Mouse (Mus musculus) neural tube, embryonic 12.5 days (tissue): Measurements from ENCODE around the gene Gm5431. TPM values are rescaled to one million over a fixed set of nuclear protein-coding genes. Genes with fewer than 3 reads are reported as not detected.
"Not testable (repeated sequence)": the region's sequence is repeated elsewhere in the genome, so short reads cannot be mapped to it uniquely, and the experiment has no call there.

Experiments
- ATAC-seq: fragments of 200-750 bp; cut with Nextera tagmentation; 2 replicates; pipeline ENCODE4 v1.8.0; 2017; ENCODE audit warnings: low read depth, mild to moderate bottlenecking, moderate TSS enrichment, moderate library complexity; ENCODE audit not compliant: low FRiP score
- H3K27ac ChIP-seq: fragments of 300-500 bp; sonication (generic); 2 replicates; pipeline ENCODE4 v1.5.1; 2016
- H3K27me3 ChIP-seq: fragments of 300-500 bp; sonication (generic); replicated peaks from 2 replicates; pipeline ENCODE4 v1.6.1; 2016; ENCODE audit warnings: mild to moderate bottlenecking
- H3K36me3 ChIP-seq: fragments of 300-500 bp; sonication (generic); 2 replicates; pipeline ENCODE4 v1.6.1; 2016; ENCODE audit warnings: mild to moderate bottlenecking
- H3K4me1 ChIP-seq: fragments of 300-500 bp; sonication (generic); 2 replicates; pipeline ENCODE4 v1.6.1; 2016
- H3K4me2 ChIP-seq: fragments of 300-500 bp; sonication (generic); replicated peaks from 2 replicates; pipeline ENCODE4 v1.6.1; 2016; ENCODE audit warnings: mild to moderate bottlenecking
- H3K4me3 ChIP-seq: fragments of 300-500 bp; sonication (generic); 2 replicates; pipeline ENCODE4 v1.5.1; 2016
- H3K9ac ChIP-seq: fragments of 300-500 bp; sonication (generic); 2 replicates; pipeline ENCODE4 v1.6.1; 2016; ENCODE audit warnings: mild to moderate bottlenecking
- H3K9me3 ChIP-seq: fragments of 300-500 bp; sonication (generic); 2 replicates; pipeline ENCODE4 v1.6.1; 2016; ENCODE audit warnings: mild to moderate bottlenecking
- WGBS: fragments of 180-500 bp; shearing (Covaris S2); methylation state at CpG from one replicate; pipeline ENCODE4 v1.1.7; 2016; 5-methylcytosine and 5-hydroxymethylcytosine counted together
- polyA plus RNA-seq: library from polyadenylated mRNA; unstranded; fragments of >200 nt; fragmentation: Nextera tagmentation; extraction: Ambion mirVana; gene quantifications from 2 replicates; pipeline ENCODE4 v1.2.1, GENCODE M21; 2016

Gene Gm5431
- polyA plus RNA-seq, 1 experiment from 2014 or later, result 0.16 TPM

- not testable (repeated sequence) for H3K27ac ChIP-seq, H3K9me3 ChIP-seq, H3K4me3 ChIP-seq, H3K4me1 ChIP-seq, H3K4me2 ChIP-seq, H3K36me3 ChIP-seq, ATAC-seq, H3K9ac ChIP-seq
- peaks cover 11% of the 10 kb centered on the region; the same call in 1 of the 2 replicates for H3K27me3 ChIP-seq
- 82% methylated on average over 2 of the region's 2 CpGs for WGBS
These were observed 55.7 kb downstream of the Gm5431 start for GRCm38 (mm10) chr11:48846362-48846761.

GRCm38 (mm10) chr11:48845244-48845815 is 56.7 kb downstream of the Gm5431 start:
- ATAC-seq, result no peak
- Histone ChIP-seq H3K4me3 (no peak overlapping the region), H3K4me1 (no peaks in the 10 kb centered on the region; the same call in 1 of the 2 replicates), H3K4me2 (no peak overlapping the region), H3K9ac (no peak overlapping the region), H3K27ac (no peak overlapping the region), H3K27me3 (peaks cover 11% of the 10 kb centered on the region; the same call in 1 of the 2 replicates), H3K9me3 (no peaks in the 10 kb centered on the region), H3K36me3 (no peaks in the 10 kb centered on the region)
- 37% methylated on average over 13 of the region's 13 CpGs for WGBS

DNA sequence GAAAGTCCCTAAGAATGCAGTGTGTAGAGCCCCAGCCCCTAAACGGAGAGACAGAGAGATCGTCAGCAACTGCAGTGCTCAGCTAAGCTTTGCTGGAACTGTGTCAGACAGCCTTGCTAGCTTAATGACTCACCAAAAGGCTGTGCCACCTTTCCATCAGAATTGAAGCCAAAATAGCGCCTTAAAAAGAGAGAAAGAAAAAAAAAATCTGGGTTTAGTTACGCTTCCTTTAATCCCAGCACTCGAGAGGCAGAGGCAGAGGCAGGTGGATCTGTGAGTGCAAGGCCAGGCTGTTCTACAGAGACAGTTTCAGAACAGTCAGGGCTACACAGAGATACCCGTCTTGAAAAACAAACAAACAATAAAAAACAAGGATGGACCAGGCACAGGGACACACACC is 57.7 kb downstream of the Gm5431 start:
- Histone ChIP-seq H3K9ac (no peak overlapping the region), H3K27ac (no peak overlapping the region), H3K4me3 (no peak overlapping the region), H3K4me1 (no peaks in the 10 kb centered on the region; the same call in 1 of the 2 replicates), H3K36me3 (no peaks in the 10 kb centered on the region), H3K27me3 (peaks cover 8% of the 10 kb centered on the region; the same call in 1 of the 2 replicates), H3K4me2 (no peak overlapping the region), H3K9me3 (no peaks in the 10 kb centered on the region)
- 63% methylated on average over 6 of the region's 6 CpGs for WGBS
- no peak for ATAC-seq

GRCm38 (mm10) chr11:48843202-48843601 is 58.8 kb downstream of the Gm5431 start:
- 86% methylated on average over 11 of the region's 11 CpGs for WGBS
- H3K9me3 ChIP-seq, result no peaks in the 10 kb centered on the region
- H3K4me1 ChIP-seq, result peaks cover 7% of the 10 kb centered on the region
- no peak overlapping the region for H3K27ac ChIP-seq
- no peak overlapping the region for H3K4me2 ChIP-seq
- no peak for ATAC-seq
- H3K4me3 ChIP-seq, result no peak overlapping the region
- no peaks in the 10 kb centered on the region for H3K36me3 ChIP-seq
- H3K27me3 ChIP-seq, result peaks cover 4% of the 10 kb centered on the region; the same call in 1 of the 2 replicates
- no peak overlapping the region for H3K9ac ChIP-seq

DNA sequence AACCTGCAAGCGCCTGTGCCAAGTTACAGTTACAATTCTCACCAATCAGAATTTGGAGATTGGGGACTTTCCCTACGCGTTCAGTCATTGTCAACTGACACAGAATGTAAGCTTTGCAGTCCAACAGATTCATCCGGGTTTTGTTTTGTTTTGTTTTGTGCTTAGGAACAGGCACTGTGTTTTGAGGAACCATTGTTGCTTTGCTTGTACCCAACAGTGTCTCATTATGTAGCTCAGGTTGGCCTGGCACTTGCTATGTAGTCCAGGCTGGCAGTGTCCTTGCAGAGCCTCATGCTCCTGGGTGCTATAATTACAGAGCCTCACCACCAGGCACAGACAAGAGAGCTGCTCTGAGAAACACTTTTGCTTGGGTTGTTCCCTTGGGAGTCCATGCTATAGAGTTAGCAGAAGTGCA is 59.6 kb downstream of the Gm5431 start:
- H3K9ac ChIP-seq, result no peak overlapping the region
- WGBS, result 85% methylated on average over 4 of the region's 4 CpGs
- H3K4me3 ChIP-seq, result no peak overlapping the region
- H3K36me3 ChIP-seq, result no peaks in the 10 kb centered on the region
- no peak for ATAC-seq
- peaks cover 8% of the 10 kb centered on the region for H3K4me1 ChIP-seq
- no peaks in the 10 kb centered on the region for H3K9me3 ChIP-seq
- H3K27ac ChIP-seq, result no peak overlapping the region
- no peak overlapping the region for H3K4me2 ChIP-seq
- peaks cover 4% of the 10 kb centered on the region; the same call in 1 of the 2 replicates for H3K27me3 ChIP-seq

- Histone ChIP-seq H3K4me2 (no peak overlapping the region), H3K9ac (no peak overlapping the region), H3K4me1 (peaks cover 11% of the 10 kb centered on the region), H3K27ac (no peak overlapping the region), H3K27me3 (peaks cover 10% of the 10 kb centered on the region), H3K9me3 (no peaks in the 10 kb centered on the region), H3K4me3 (no peak overlapping the region), H3K36me3 (no peaks in the 10 kb centered on the region)
- ATAC-seq, result no peak
- 88% methylated on average over 5 of the region's 5 CpGs for WGBS
These were observed 60.8 kb downstream of the Gm5431 start for GRCm38 (mm10) chr11:48841213-48841612.

DNA sequence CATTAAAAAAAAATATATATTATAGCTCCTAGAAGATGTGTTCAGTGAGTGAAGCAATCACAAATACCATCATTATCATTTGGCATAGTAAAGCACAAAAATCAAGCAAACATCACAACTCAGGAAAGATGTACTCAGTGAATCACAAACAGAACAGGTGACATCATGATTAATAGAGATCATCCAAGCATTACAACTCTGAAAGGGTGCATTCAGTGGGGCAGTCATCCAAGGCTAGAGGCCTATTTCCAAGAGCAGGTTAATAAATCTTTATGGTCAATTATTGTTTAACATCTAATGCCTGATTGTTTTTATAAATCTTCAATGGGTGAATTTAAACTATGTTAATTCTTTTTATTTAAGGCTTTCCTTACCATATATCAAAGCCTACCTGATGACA is 61.2 kb downstream of the Gm5431 start:
- no peak overlapping the region for H3K9ac ChIP-seq
- H3K4me2 ChIP-seq, result no peak overlapping the region
- ATAC-seq, result no peak
- H3K4me1 ChIP-seq, result peaks cover 11% of the 10 kb centered on the region
- H3K4me3 ChIP-seq, result no peak overlapping the region
- no peaks in the 10 kb centered on the region for H3K9me3 ChIP-seq
- H3K27ac ChIP-seq, result no peak overlapping the region
- H3K27me3 ChIP-seq, result peaks cover 12% of the 10 kb centered on the region
- H3K36me3 ChIP-seq, result no peaks in the 10 kb centered on the region

DNA sequence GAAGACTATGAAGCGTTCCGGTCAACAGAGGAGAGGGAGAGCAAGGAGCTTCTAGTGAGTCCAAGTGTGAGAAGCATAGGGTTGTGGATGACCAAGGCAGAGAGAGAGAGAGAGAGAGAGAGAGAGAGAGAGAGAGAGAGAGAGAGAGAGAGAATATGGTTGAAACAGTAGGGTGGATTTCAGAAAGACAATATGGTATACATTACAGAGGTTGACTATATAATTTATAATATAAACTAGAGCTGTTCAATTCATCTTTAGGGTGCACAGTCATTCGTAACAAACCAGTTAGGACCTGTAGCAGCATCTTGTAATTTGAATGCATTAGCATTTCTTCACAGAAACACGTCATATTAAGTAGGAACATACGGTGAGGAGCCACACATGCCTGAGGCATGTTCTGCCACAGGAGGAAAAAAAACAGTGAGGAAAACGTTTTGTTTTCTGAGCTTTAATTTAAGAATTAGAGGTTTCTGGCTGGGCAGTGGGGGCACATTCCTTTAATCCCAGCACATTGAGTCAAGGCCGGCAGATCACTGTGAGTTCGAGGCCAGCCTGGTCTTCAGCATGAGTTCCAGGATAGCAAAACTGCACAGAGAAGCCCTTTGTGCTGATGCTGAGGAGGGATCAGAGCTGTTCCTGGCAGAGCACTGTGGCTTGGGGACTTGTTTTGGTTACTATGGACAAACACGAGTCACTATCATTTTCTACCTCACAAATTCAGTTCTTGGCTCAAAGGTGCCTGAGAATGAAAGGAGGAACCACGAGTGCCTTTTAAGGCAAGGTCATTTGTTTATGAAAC is 62.9 kb downstream of the Gm5431 start:
- whole genome bisulfite sequencing, result 74% methylated on average over 10 of the region's 10 CpGs
- no peaks in the 10 kb centered on the region for H3K36me3 ChIP-seq
- no peak overlapping the region for H3K27ac ChIP-seq
- H3K4me3 ChIP-seq, result no peak overlapping the region; the same call in 1 of the 2 replicates
- no peaks in the 10 kb centered on the region for H3K9me3 ChIP-seq
- peak overlapping the region; percentile 69 for H3K4me2 ChIP-seq
- H3K27me3 ChIP-seq, result peaks cover 12% of the 10 kb centered on the region
- no peak for ATAC-seq
- H3K4me1 ChIP-seq, result peaks cover 11% of the 10 kb centered on the region; the same call in 1 of the 2 replicates
- H3K9ac ChIP-seq, result no peak overlapping the region

GRCm38 (mm10) chr11:48838181-48838797 is 63.7 kb downstream of the Gm5431 start:
- WGBS, result 3% methylated on average over 16 of the region's 16 CpGs
- peak overlapping the region; percentile 70 for H3K9ac ChIP-seq
- ATAC-seq, result peak; percentile 39; the same call in 1 of the 2 replicates

More at GRCm38 (mm10) chr11:48838181-48838797, 63.7 kb downstream of the Gm5431 start:
- no peaks in the 10 kb centered on the region for H3K36me3 ChIP-seq
- peak overlapping the region; percentile 87 for H3K4me3 ChIP-seq
- H3K4me2 ChIP-seq, result peak overlapping the region; percentile 69
- no peaks in the 10 kb centered on the region for H3K9me3 ChIP-seq
- peaks cover 12% of the 10 kb centered on the region for H3K27me3 ChIP-seq
- H3K27ac ChIP-seq, result no peak overlapping the region
- peaks cover 11% of the 10 kb centered on the region; the same call in 1 of the 2 replicates for H3K4me1 ChIP-seq

Other genes with a start within 250 kb of the Gm5431 start
- 432 and 466 TPM in 2 replicates for gene Rack1, start 101.9 kb downstream of the Gm5431 start, polyA plus RNA-seq
- gene Trim41, start 84.9 kb downstream of the Gm5431 start, polyA plus RNA-seq, result 6.4 and 7.6 TPM in 2 replicates
- 0.68 and 1.8 TPM in 2 replicates for gene Trim7, start 76.1 kb downstream of the Gm5431 start, polyA plus RNA-seq
- 13.8 and 14.9 TPM in 2 replicates for gene Gm12184, start 75.6 kb downstream of the Gm5431 start, polyA plus RNA-seq
- gene Irgm1, start 30.5 kb downstream of the Gm5431 start, polyA plus RNA-seq, result 2.9 and 3.1 TPM in 2 replicates
- gene Psme2b, start 44.0 kb upstream of the Gm5431 start, polyA plus RNA-seq, result 1.6 and 1.9 TPM in 2 replicates
- gene Olfr56, start 76.7 kb upstream of the Gm5431 start, polyA plus RNA-seq, result not detected in 2 replicates
- 0.25 and 0.26 TPM in 2 replicates for gene 9930111J21Rik1, start 77.2 kb upstream of the Gm5431 start, polyA plus RNA-seq
- not detected in 2 replicates for gene Gm12185, start 90.0 kb upstream of the Gm5431 start, polyA plus RNA-seq
- not detected in 2 replicates for gene Tgtp1, start 92.0 kb upstream of the Gm5431 start, polyA plus RNA-seq
- gene 9930111J21Rik2, start 149.0 kb upstream of the Gm5431 start, polyA plus RNA-seq, result 0.24 and 0.27 TPM in 2 replicates
- not detected in 2 replicates for gene Tgtp2, start 162.0 kb upstream of the Gm5431 start, polyA plus RNA-seq
- gene Ifi47, start 174.4 kb upstream of the Gm5431 start, polyA plus RNA-seq, result 0.48 and 0.61 TPM in 2 replicates
- not detected in 2 replicates for gene Olfr1396, start 212.7 kb upstream of the Gm5431 start, polyA plus RNA-seq
- not detected in 2 replicates for gene Olfr1395, start 240.1 kb upstream of the Gm5431 start, polyA plus RNA-seq